Mouse (Mus musculus) spleen, adult 2 months (tissue): ENCODE measurements around the gene Use1.
"Not testable (repeated sequence)": the region's sequence is repeated elsewhere in the genome, so short reads cannot be mapped to it uniquely, and the experiment has no call there.

ENCODE experiments used
- CTCF ChIP-seq: fragments of 200-500 bp; IDR thresholded peaks from 2 replicates; pipeline ENCODE4 v1.5.1; 2011; ENCODE audit warnings: mild to moderate bottlenecking, inconsistent platforms; ENCODE audit not compliant: insufficient read depth, insufficient read length, insufficient replicate concordance; ENCODE audit errors: extremely low read depth
- POLR2A ChIP-seq: fragments of 200-500 bp; IDR thresholded peaks from 2 replicates; pipeline ENCODE4 v1.6.1; 2011; ENCODE audit warnings: low read depth, low read length, inconsistent platforms

DNA sequence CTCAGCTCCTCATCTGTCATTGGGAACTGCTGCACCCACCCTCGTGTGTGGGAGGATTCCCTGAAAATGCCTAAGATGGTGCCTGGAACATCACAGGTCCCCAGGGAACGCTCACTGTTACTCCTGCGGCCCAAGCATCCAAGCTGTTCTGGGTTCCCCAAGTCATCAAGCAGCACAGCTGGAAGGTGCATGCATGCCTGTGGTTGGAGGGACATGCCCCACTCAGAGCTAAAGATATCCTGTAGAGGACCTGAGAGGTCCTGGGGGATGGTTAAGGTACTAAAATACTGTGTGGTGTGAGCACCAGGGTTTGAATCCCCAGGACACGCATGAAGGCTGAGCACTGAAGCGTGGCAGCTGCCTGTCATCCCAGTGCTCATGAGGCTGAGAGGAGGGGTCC is 48.0 kb upstream of the Use1 start:
- TF ChIP-seq CTCF, POLR2A: not testable (repeated sequence)
